Mouse (Mus musculus) hindbrain, postnatal 0 days (tissue): Measurements from ENCODE around the gene Rai14. TPM values are rescaled to one million over a fixed set of nuclear protein-coding genes. Genes with fewer than 3 reads are reported as not detected.

Experiments
- ATAC-seq: fragments of 200-750 bp; cut with Nextera tagmentation; 2 replicates; pipeline ENCODE4 v1.8.0; 2017; ENCODE audit warnings: mild to moderate bottlenecking, moderate TSS enrichment, moderate library complexity
- DNase-seq: peaks from one replicate; pipeline ENCODE4 v3.0.0-alpha.2; 2015; ENCODE audit warnings: low spot score
- H3K27ac ChIP-seq: fragments of 300-500 bp; sonication (generic); 2 replicates; pipeline ENCODE4 v1.5.1; 2014; ENCODE audit warnings: mild to moderate bottlenecking
- H3K27me3 ChIP-seq: fragments of 300-500 bp; sonication (generic); 2 replicates; pipeline ENCODE4 v1.6.1; 2014; ENCODE audit warnings: low read length, mixed read lengths; ENCODE audit not compliant: insufficient read depth
- H3K36me3 ChIP-seq: fragments of 300-500 bp; sonication (generic); 2 replicates; pipeline ENCODE4 v1.6.1; 2014; ENCODE audit warnings: low read length, mixed read lengths; ENCODE audit not compliant: insufficient read depth
- H3K4me1 ChIP-seq: fragments of 300-500 bp; sonication (generic); 2 replicates; pipeline ENCODE4 v1.6.1; 2014; ENCODE audit warnings: antibody characterized with exemption, low read length, mixed read lengths; ENCODE audit not compliant: insufficient read depth
- H3K4me2 ChIP-seq: fragments of 300-500 bp; sonication (generic); 2 replicates; pipeline ENCODE4 v1.6.1; 2014; ENCODE audit warnings: low read depth, mild to moderate bottlenecking, low read length, moderate library complexity, mixed read lengths
- H3K4me3 ChIP-seq: fragments of 300-500 bp; sonication (generic); 2 replicates; pipeline ENCODE4 v1.5.1; 2014; ENCODE audit warnings: low read length
- H3K9ac ChIP-seq: fragments of 300-500 bp; sonication (generic); replicated peaks from 2 replicates; pipeline ENCODE4 v1.6.1; 2014; ENCODE audit warnings: mild to moderate bottlenecking, low read length, moderate library complexity, mixed read lengths
- H3K9me3 ChIP-seq: fragments of 300-500 bp; sonication (generic); 2 replicates; pipeline ENCODE4 v1.6.1; 2016; ENCODE audit warnings: low read length, mixed read lengths
- CTCF ChIP-seq: IDR thresholded peaks from 2 replicates; pipeline ENCODE4 v1.5.1; 2016; ENCODE audit warnings: antibody characterized with exemption, control low read depth, low read depth
- WGBS: fragments of 180-500 bp; shearing (Covaris S2); extraction: QIAGEN DNeasy Blood & Tissue Kit; methylation state at CpG from one replicate; pipeline ENCODE4 v1.1.7; 2014; 5-methylcytosine and 5-hydroxymethylcytosine counted together
- polyA plus RNA-seq: library from polyadenylated mRNA; unstranded; fragments of >200 nt; fragmentation: Nextera tagmentation; extraction: Ambion mirVana; gene quantifications from 2 replicates; pipeline ENCODE4 v1.2.1, GENCODE M21; 2015
- total RNA-seq: library from RNA; depleted of rRNA; stranded (reverse); fragments of >200 nt; gene quantifications from 2 replicates; pipeline ENCODE4 v1.2.3, GENCODE M21; 2014

Rai14 gene
- total and polyA plus RNA-seq, 2 experiments from 2014 or later, result 5.7 to 11.0 TPM

GRCm38 (mm10) chr15:10722629-10723339, 8.4 kb upstream of the Rai14 start:
- no peaks in the 10 kb centered on the region for H3K36me3 ChIP-seq
- no peak overlapping the region for H3K27ac ChIP-seq
- no peak overlapping the region for H3K9ac ChIP-seq
- no peak for TF ChIP-seq CTCF
- 22% methylated on average over 12 of the region's 12 CpGs for WGBS
- no peaks in the 10 kb centered on the region for H3K9me3 ChIP-seq
- DNase-seq (no peak), ATAC-seq (no peak)
- no peaks in the 10 kb centered on the region for H3K27me3 ChIP-seq
- no peaks in the 10 kb centered on the region for H3K4me1 ChIP-seq
- no peak overlapping the region for H3K4me3 ChIP-seq
- no peak overlapping the region for H3K4me2 ChIP-seq

GRCm38 (mm10) chr15:10721259-10721781, 6.9 kb upstream of the Rai14 start:
- Histone ChIP-seq H3K9me3 (no peaks in the 10 kb centered on the region), H3K4me1 (no peaks in the 10 kb centered on the region), H3K4me2 (no peak overlapping the region), H3K4me3 (no peak overlapping the region), H3K9ac (no peak overlapping the region), H3K27ac (no peak overlapping the region), H3K36me3 (no peaks in the 10 kb centered on the region), H3K27me3 (no peaks in the 10 kb centered on the region)
- no peak for DNase-seq
- TF ChIP-seq CTCF, result no peak
- ATAC-seq, result no peak
- 92% methylated on average over 11 of the region's 11 CpGs for WGBS

- Histone ChIP-seq H3K9ac (no peak overlapping the region), H3K36me3 (no peaks in the 10 kb centered on the region), H3K4me2 (no peak overlapping the region), H3K27ac (no peak overlapping the region), H3K4me1 (no peaks in the 10 kb centered on the region), H3K27me3 (no peaks in the 10 kb centered on the region), H3K9me3 (no peaks in the 10 kb centered on the region), H3K4me3 (no peak overlapping the region)
- ATAC-seq (no peak), DNase-seq (no peak)
- no peak for TF ChIP-seq CTCF
- 77% methylated on average over 8 of the region's 8 CpGs for WGBS
Measured at GRCm38 (mm10) chr15:10720671-10721070, 6.2 kb upstream of the Rai14 start.

GRCm38 (mm10) chr15:10720188-10720587, 5.8 kb upstream of the Rai14 start:
- H3K9me3 ChIP-seq, result no peaks in the 10 kb centered on the region

GRCm38 (mm10) chr15:10719511-10719910, 5.1 kb upstream of the Rai14 start:
- H3K9me3 ChIP-seq, result no peaks in the 10 kb centered on the region
- no peak overlapping the region for H3K27ac ChIP-seq
- no peaks in the 10 kb centered on the region for H3K4me1 ChIP-seq
- DNase-seq (no peak), ATAC-seq (no peak)
- H3K9ac ChIP-seq, result no peak overlapping the region
- WGBS, result 91% methylated on average over 3 of the region's 3 CpGs
- H3K36me3 ChIP-seq, result no peaks in the 10 kb centered on the region
- H3K4me2 ChIP-seq, result no peak overlapping the region
- no peak overlapping the region for H3K4me3 ChIP-seq
- TF ChIP-seq CTCF, result no peak
- no peaks in the 10 kb centered on the region for H3K27me3 ChIP-seq

More at GRCm38 (mm10) chr15:10720188-10720587, 5.8 kb upstream of the Rai14 start:
- no peaks in the 10 kb centered on the region for H3K36me3 ChIP-seq
- H3K4me3 ChIP-seq, result no peak overlapping the region
- H3K27ac ChIP-seq, result no peak overlapping the region
- no peaks in the 10 kb centered on the region for H3K27me3 ChIP-seq
- H3K4me1 ChIP-seq, result no peaks in the 10 kb centered on the region
- H3K4me2 ChIP-seq, result no peak overlapping the region
- WGBS, result 91% methylated on average over 11 of the region's 11 CpGs
- ATAC-seq (no peak), DNase-seq (no peak)
- no peak for TF ChIP-seq CTCF
- H3K9ac ChIP-seq, result no peak overlapping the region

- Histone ChIP-seq H3K9ac (no peak overlapping the region), H3K4me1 (no peaks in the 10 kb centered on the region), H3K27me3 (no peaks in the 10 kb centered on the region), H3K9me3 (no peaks in the 10 kb centered on the region), H3K36me3 (no peaks in the 10 kb centered on the region), H3K4me3 (no peak overlapping the region), H3K4me2 (no peak overlapping the region), H3K27ac (no peak overlapping the region)
- WGBS, result 81% methylated on average over 10 of the region's 10 CpGs
- TF ChIP-seq CTCF, result no peak
- DNase-seq, result no peak
- no peak for ATAC-seq
Measured at GRCm38 (mm10) chr15:10718763-10719162, 4.3 kb upstream of the Rai14 start.

- DNase-seq (no peak), ATAC-seq (no peak)
- Histone ChIP-seq H3K27me3 (no peaks in the 10 kb centered on the region), H3K4me1 (0 out of 2 replicates have a peak, but pooled peaks cover 8% of the 10 kb centered on the region), H3K9me3 (no peaks in the 10 kb centered on the region), H3K4me2 (no peak overlapping the region), H3K9ac (no peak overlapping the region), H3K4me3 (no peak overlapping the region), H3K27ac (no peak overlapping the region), H3K36me3 (no peaks in the 10 kb centered on the region)
- no peak for TF ChIP-seq CTCF
- WGBS, result 100% methylated on average over 1 of the region's 1 CpGs
Measured at GRCm38 (mm10) chr15:10717284-10717683, 2.9 kb upstream of the Rai14 start.
